Mouse (Mus musculus) CH12.LX (cell line): ENCODE measurements around the gene D130052B06Rik.

Source experiments
- MAZ ChIP-seq: IDR thresholded peaks from 2 replicates; pipeline ENCODE4 v1.6.1; 2012; ENCODE audit warnings: low read depth, mild to moderate bottlenecking, inconsistent platforms, low read length, improper control_type of control experiment, moderate library complexity
- TCF12 ChIP-seq: IDR thresholded peaks from 2 replicates; pipeline ENCODE4 v1.6.1; 2014; ENCODE audit warnings: low read depth, mild to moderate bottlenecking, inconsistent platforms, low read length, improper control_type of control experiment
- USF1 ChIP-seq: IDR thresholded peaks from 2 replicates; pipeline ENCODE4 v1.6.1; 2014; ENCODE audit warnings: low read depth, mild to moderate bottlenecking, inconsistent platforms, low read length, improper control_type of control experiment

- TF ChIP-seq MAZ (no peak), TCF12 (no peak), USF1 (no peak)
Observed at GRCm38 (mm10) chr11:33655861-33656593, 56.9 kb downstream of the D130052B06Rik start.
